ENCODE assay signal across 8 mouse cellular contexts in genomic region chr3:51749421-51749811, GRCm38 (mm10).
A peak's percentile ranks its signal among the peaks of the same experiment; 100 is the strongest.
DNase-seq lines count a peak whose midpoint lies in the region; ATAC-seq lines count a peak whose summit lies in the region.

No protein-coding gene starts in this region.

- 35% methylated on average over 7 of the region's 7 CpGs for WGBS in heart, embryonic 12.5 days
- WGBS in forebrain, embryonic 16.5 days = 21% methylated on average over 7 of the region's 7 CpGs
- 76% methylated on average over 7 of the region's 7 CpGs for WGBS in liver, embryonic 13.5 days (ENCODE audit: insufficient replicate concordance)

- no peak for ATAC-seq in heart, embryonic 12.5 days (ENCODE audit: insufficient number of reproducible peaks, low FRiP score)
- peak; percentile 68 for ATAC-seq in forebrain, embryonic 16.5 days
- no peak for ATAC-seq in liver, embryonic 13.5 days (ENCODE audit: low read depth)
- ATAC-seq in monocyte, adult 5-6 weeks (replicated peaks; ENCODE audit: insufficient number of reproducible peaks, low FRiP score, low TSS enrichment, poor library complexity, severe bottlenecking) = no peak

- H3K36me3 ChIP-seq in heart, embryonic 12.5 days = no peaks in the 10 kb centered on the region
- no peaks in the 10 kb centered on the region for H3K36me3 ChIP-seq in forebrain, embryonic 16.5 days (ENCODE audit: control insufficient read depth, insufficient read depth)
- no peaks in the 10 kb centered on the region for H3K36me3 ChIP-seq in liver, embryonic 13.5 days

- peak overlapping the region; percentile 92 for H3K27ac ChIP-seq in heart, embryonic 12.5 days (ENCODE audit: poor library complexity, severe bottlenecking)
- peak overlapping the region; percentile 95 for H3K27ac ChIP-seq in forebrain, embryonic 16.5 days (ENCODE audit: low read length)
- H3K27ac ChIP-seq in liver, embryonic 13.5 days = peak overlapping the region; percentile 73

- peak overlapping the region; percentile 40 for H3K4me2 ChIP-seq in heart, embryonic 12.5 days
- H3K4me2 ChIP-seq in forebrain, embryonic 16.5 days (ENCODE audit: low read length) = no peak overlapping the region; the same call in 1 of the 2 replicates
- no peak overlapping the region for H3K4me2 ChIP-seq in liver, embryonic 13.5 days

- 0 out of 2 replicates have a peak, but pooled peaks cover 2% of the 10 kb centered on the region for H3K9me3 ChIP-seq in heart, embryonic 12.5 days (replicated peaks)
- H3K9me3 ChIP-seq in forebrain, embryonic 16.5 days (ENCODE audit: control insufficient read depth, low read length) = no peaks in the 10 kb centered on the region
- no peaks in the 10 kb centered on the region for H3K9me3 ChIP-seq in liver, embryonic 13.5 days (replicated peaks)

- no peak for DNase-seq in heart, adult 18-20 months
- DNase-seq in brain, adult 2 months (ENCODE audit: low read depth, low spot score) = peak; percentile 30
- no peak for DNase-seq in liver, embryonic 13.5 days
- DNase-seq in adrenal gland, postnatal 4 days (ENCODE audit: low spot score in 2 of 2) = no peak
- no peak for DNase-seq in kidney, adult 8-10 months

- H3K4me1 ChIP-seq in heart, embryonic 12.5 days (replicated peaks) = peaks cover 49% of the 10 kb centered on the region
- H3K4me1 ChIP-seq in forebrain, embryonic 16.5 days (replicated peaks; ENCODE audit: control insufficient read depth, insufficient read depth, low read length) = peaks cover 26% of the 10 kb centered on the region
- H3K4me1 ChIP-seq in liver, embryonic 13.5 days (replicated peaks) = peaks cover 54% of the 10 kb centered on the region

- no peak overlapping the region for H3K4me3 ChIP-seq in heart, embryonic 12.5 days
- H3K4me3 ChIP-seq in forebrain, embryonic 16.5 days (replicated peaks; ENCODE audit: low read length) = no peak overlapping the region
- no peak overlapping the region for H3K4me3 ChIP-seq in liver, embryonic 13.5 days (replicated peaks)

- no peaks in the 10 kb centered on the region for H3K27me3 ChIP-seq in heart, embryonic 12.5 days (replicated peaks)
- no peaks in the 10 kb centered on the region for H3K27me3 ChIP-seq in forebrain, embryonic 16.5 days (replicated peaks; ENCODE audit: control insufficient read depth, insufficient read depth, low read length)
- no peaks in the 10 kb centered on the region for H3K27me3 ChIP-seq in liver, embryonic 13.5 days

- peak overlapping the region; percentile 39 for H3K9ac ChIP-seq in heart, embryonic 12.5 days
- H3K9ac ChIP-seq in forebrain, embryonic 16.5 days (replicated peaks; ENCODE audit: low read depth, low read length) = peak overlapping the region; percentile 49
- H3K9ac ChIP-seq in liver, embryonic 13.5 days = peak overlapping the region; percentile 29; the same call in 1 of the 2 replicates
